9 mouse cellular contexts compared by ENCODE assay signal in the genomic region with DNA sequence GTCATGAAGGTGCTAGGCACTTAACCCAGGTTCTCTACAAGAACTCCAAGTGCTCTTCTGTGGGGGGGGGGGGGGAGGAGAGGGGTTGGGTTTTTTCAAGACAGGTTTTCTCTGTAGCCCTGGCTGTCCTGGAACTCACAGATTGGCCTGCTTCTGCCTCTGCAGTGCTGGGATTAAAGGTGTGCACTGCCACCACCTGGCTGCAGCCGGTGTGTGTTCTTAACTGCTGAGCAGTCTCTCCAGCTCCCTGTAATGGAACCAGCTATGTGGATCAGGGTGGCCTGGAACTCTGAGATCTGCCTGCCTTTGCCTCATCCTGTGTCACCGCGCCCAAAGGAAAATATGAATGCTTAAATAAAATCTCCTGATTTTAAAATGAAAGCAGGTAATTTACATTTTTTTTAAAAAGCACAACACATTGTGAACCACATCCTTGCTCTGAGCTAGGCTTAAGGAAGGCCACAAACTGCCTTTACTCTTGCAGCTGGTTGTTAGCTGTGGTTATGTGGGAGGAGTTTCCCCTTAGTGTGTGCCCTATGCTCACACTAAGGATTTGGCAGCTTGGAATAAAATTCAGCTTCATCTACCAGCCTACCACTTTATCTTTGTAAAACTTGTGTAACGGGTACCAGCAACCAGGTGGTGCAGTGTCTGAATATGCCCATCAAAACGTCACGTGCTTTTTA.
DNase-seq lines count a peak whose midpoint lies in the region; ATAC-seq and TF ChIP-seq lines count a peak whose summit lies in the region.
"Had no signal": no experiment of that assay in that cellular context is flagged by ENCODE, and none has a peak within 500 bp of the region (broad histone marks: within the 10 kb centered on the region; RNA-seq: fewer than 3 reads in every experiment).

No protein-coding gene starts in this region.

- ATAC-seq in forebrain, embryonic 12.5 days (ENCODE audit: low FRiP score), result 0 out of 2 replicates have a peak, but pooled peaks have one; percentile 25
- no peak for ATAC-seq in forebrain, embryonic 11.5 days (replicated peaks; ENCODE audit: low FRiP score)
- ATAC-seq in kidney, postnatal 0 days (replicated peaks; ENCODE audit: low FRiP score, low read depth), result no peak
- no peak for ATAC-seq in midbrain, postnatal 0 days (ENCODE audit: low FRiP score)

- H3K4me3 ChIP-seq in forebrain, embryonic 12.5 days (replicated peaks), result no peak overlapping the region
- no peak overlapping the region for H3K4me3 ChIP-seq in forebrain, embryonic 11.5 days (ENCODE audit: low read depth, low read length)
- H3K4me3 ChIP-seq in bone marrow macrophage, adult 2 months (ENCODE audit: insufficient read depth, low read length), result no peak overlapping the region
- no peak overlapping the region for H3K4me3 ChIP-seq in kidney, postnatal 0 days (replicated peaks; ENCODE audit: low read depth, low read length)
- H3K4me3 ChIP-seq in midbrain, postnatal 0 days (ENCODE audit: low read depth, low read length), result no peak overlapping the region
- H3K4me3 ChIP-seq: neural tube, embryonic 12.5 days had no signal

- H3K27ac ChIP-seq in forebrain, embryonic 12.5 days, result no peak overlapping the region
- H3K27ac ChIP-seq in forebrain, embryonic 11.5 days (ENCODE audit: low read depth, low read length), result no peak overlapping the region
- peak overlapping the region; percentile 85 for H3K27ac ChIP-seq in bone marrow macrophage, adult 2 months (ENCODE audit: insufficient read depth, low read depth, low read length)
- no peak overlapping the region for H3K27ac ChIP-seq in kidney, postnatal 0 days
- no peak overlapping the region for H3K27ac ChIP-seq in midbrain, postnatal 0 days (ENCODE audit: low read depth, low read length)
- H3K27ac ChIP-seq: neural tube, embryonic 12.5 days had no signal

- H3K4me1 ChIP-seq in forebrain, embryonic 12.5 days, result peaks cover 50% of the 10 kb centered on the region
- peaks cover 23% of the 10 kb centered on the region for H3K4me1 ChIP-seq in forebrain, embryonic 11.5 days (replicated peaks; ENCODE audit: control insufficient read depth, insufficient read depth, low read length)
- peaks cover 60% of the 10 kb centered on the region for H3K4me1 ChIP-seq in bone marrow macrophage, adult 2 months (ENCODE audit: control insufficient read depth, insufficient read depth, low read length)
- peaks cover 21% of the 10 kb centered on the region for H3K4me1 ChIP-seq in kidney, postnatal 0 days (replicated peaks; ENCODE audit: insufficient read depth, low read length)
- peaks cover 24% of the 10 kb centered on the region for H3K4me1 ChIP-seq in midbrain, postnatal 0 days (ENCODE audit: insufficient read depth, low read length)

- WGBS in forebrain, embryonic 12.5 days, result 67% methylated on average over 6 of the region's 6 CpGs
- 75% methylated on average over 6 of the region's 6 CpGs for WGBS in forebrain, embryonic 11.5 days
- 59% methylated on average over 6 of the region's 6 CpGs for WGBS in kidney, postnatal 0 days
- 73% methylated on average over 6 of the region's 6 CpGs for WGBS in midbrain, postnatal 0 days

- H3K27me3 ChIP-seq in forebrain, embryonic 12.5 days, result peaks cover 5% of the 10 kb centered on the region; the same call in 1 of the 2 replicates
- no peaks in the 10 kb centered on the region for H3K27me3 ChIP-seq in forebrain, embryonic 11.5 days (ENCODE audit: control insufficient read depth, insufficient read depth, low read length)
- H3K27me3 ChIP-seq in kidney, postnatal 0 days (ENCODE audit: insufficient read depth, low read length), result no peaks in the 10 kb centered on the region
- no peaks in the 10 kb centered on the region for H3K27me3 ChIP-seq in midbrain, postnatal 0 days (ENCODE audit: insufficient read depth, low read length)
- H3K27me3 ChIP-seq: neural tube, embryonic 12.5 days had no signal

- H3K36me3 ChIP-seq in forebrain, embryonic 12.5 days (replicated peaks), result no peaks in the 10 kb centered on the region
- H3K36me3 ChIP-seq in forebrain, embryonic 11.5 days (ENCODE audit: control insufficient read depth, insufficient read depth, low read length), result no peaks in the 10 kb centered on the region
- H3K36me3 ChIP-seq in kidney, postnatal 0 days (ENCODE audit: insufficient read depth, low read length), result no peaks in the 10 kb centered on the region
- H3K36me3 ChIP-seq in midbrain, postnatal 0 days (ENCODE audit: insufficient read depth, low read length), result no peaks in the 10 kb centered on the region
- H3K36me3 ChIP-seq: neural tube, embryonic 12.5 days had no signal

- no peak overlapping the region for H3K9ac ChIP-seq in forebrain, embryonic 12.5 days
- no peak overlapping the region for H3K9ac ChIP-seq in forebrain, embryonic 11.5 days (ENCODE audit: low read length)
- H3K9ac ChIP-seq in kidney, postnatal 0 days (ENCODE audit: low read depth, low read length), result no peak overlapping the region
- H3K9ac ChIP-seq in midbrain, postnatal 0 days (replicated peaks; ENCODE audit: low read length, poor library complexity, severe bottlenecking), result no peak overlapping the region

- no peak overlapping the region for H3K4me2 ChIP-seq in forebrain, embryonic 12.5 days
- H3K4me2 ChIP-seq in forebrain, embryonic 11.5 days (ENCODE audit: low read depth, low read length, severe bottlenecking), result no peak overlapping the region
- H3K4me2 ChIP-seq in kidney, postnatal 0 days (ENCODE audit: low read length), result no peak overlapping the region
- no peak overlapping the region for H3K4me2 ChIP-seq in midbrain, postnatal 0 days (ENCODE audit: low read depth, low read length, poor library complexity, severe bottlenecking)

- intact Hi-C loops in left cerebral cortex, postnatal 36 days (cut with DNase I), result no loop called here

- no peak for TF ChIP-seq CTCF in bone marrow macrophage, adult 2 months (IDR thresholded peaks at IDR 0.05; ENCODE audit: low read depth, low read length)
- peak; percentile 71 for TF ChIP-seq CTCF in kidney, postnatal 0 days (IDR thresholded peaks at IDR 0.05; ENCODE audit: low read depth)
- peak; percentile 75 for TF ChIP-seq CTCF in midbrain, postnatal 0 days (IDR thresholded peaks at IDR 0.05)

- no peak for DNase-seq in forebrain, embryonic 11.5 days (ENCODE audit: low spot score)
- DNase-seq in 3T3-L1 (ENCODE audit: low read depth, low spot score), result peak; percentile 78
- DNase-seq in kidney, postnatal 0 days (ENCODE audit: low spot score), result peak; percentile 52
- DNase-seq in midbrain, postnatal 0 days (ENCODE audit: low spot score), result peak; percentile 69
- DNase-seq in right cerebral cortex, adult 18-20 months, result no peak
- DNase-seq in left cerebral cortex, postnatal 36 days (ENCODE audit: low spot score in 2 of 2), result no peak

- H3K9me3 ChIP-seq in forebrain, embryonic 12.5 days, result no peaks in the 10 kb centered on the region
- no peaks in the 10 kb centered on the region for H3K9me3 ChIP-seq in forebrain, embryonic 11.5 days (ENCODE audit: control insufficient read depth, low read length)
- H3K9me3 ChIP-seq in kidney, postnatal 0 days (replicated peaks; ENCODE audit: low read length), result no peaks in the 10 kb centered on the region
- no peaks in the 10 kb centered on the region for H3K9me3 ChIP-seq in midbrain, postnatal 0 days (ENCODE audit: low read length)
- H3K9me3 ChIP-seq: neural tube, embryonic 12.5 days had no signal

- TF ChIP-seq POLR2A in bone marrow macrophage, adult 2 months (IDR thresholded peaks at IDR 0.05; ENCODE audit: borderline replicate concordance, low read depth, low read length), result no peak

Comparison
In these comparisons a context has a peak if more than half of its experiments do, and no peak if none do; other contexts are left out.
1. DNase-seq: peak in 3T3-L1 (single experiment), kidney, postnatal 0 days (single experiment) and midbrain, postnatal 0 days (single experiment); none in forebrain, embryonic 11.5 days (single experiment), right cerebral cortex, adult 18-20 months (single experiment) and left cerebral cortex, postnatal 36 days (0 of 2).